Mouse (Mus musculus): Measurements from ENCODE around the gene Tmem267. TPM values are rescaled to one million over a fixed set of nuclear protein-coding genes. Genes with fewer than 3 reads are reported as not detected.
A peak's percentile ranks its signal among the peaks of the same experiment; 100 is the strongest.
"Not testable (repeated sequence)": the region's sequence is repeated elsewhere in the genome, so short reads cannot be mapped to it uniquely, and the experiment has no call there.

Gene Tmem267
- total and polyA plus RNA-seq, 3 experiments: 9.2 to 31.3 (median 26.0) TPM

GRCm38 (mm10) chr13:119603890-119604289 lies 116.1 kb downstream of the Tmem267 start:
- in situ Hi-C loops (cut with MboI; ENCODE audit: low pct_ligation_motif_present, low pct_unique_long_range_greater_than_20kb, low sequenced_read_pairs); H3K4me3 ChIP-seq (replicated peaks in 1 of 3; ENCODE audit: low read depth in 2 of 3, low read length in 2 of 3, poor library complexity in 1 of 3); H3K27ac ChIP-seq (ENCODE audit: insufficient read depth, low read depth); H3K9me3 ChIP-seq (replicated peaks; ENCODE audit: low read length); H3K4me1 ChIP-seq (ENCODE audit: control insufficient read depth in 1 of 2, insufficient read depth in 2 of 2); H3K4me2 ChIP-seq (ENCODE audit: insufficient read depth, low read depth, poor library complexity, severe bottlenecking); H3K27me3 ChIP-seq (replicated peaks); H3K9ac ChIP-seq (ENCODE audit: insufficient read depth, low read depth); dilution Hi-C loops (cut with MboI; ENCODE audit: extremely low pct_ligation_motif_present, extremely low pct_unique_long_range_greater_than_20kb, low sequenced_read_pairs); H3K79me2 ChIP-seq (replicated peaks; ENCODE audit: control insufficient read depth, extremely low read depth, insufficient read depth, poor library complexity, severe bottlenecking); H3K36me3 ChIP-seq (replicated peaks in 1 of 2; ENCODE audit: control insufficient read depth in 1 of 2, insufficient read depth in 1 of 2, low read length in 1 of 2): not testable (repeated sequence)
- DNase-seq (ENCODE audit: extremely low read depth): peak; percentile 58
- TF ChIP-seq CTCF (conservative IDR thresholded peaks at IDR 0.05 in 1 of 2, IDR thresholded peaks at IDR 0.05 in 1 of 2; ENCODE audit: low read depth in 2 of 2, low read length in 2 of 2) (peak in 1 of 2 experiments; percentile 55; a peak in 2 of 4 replicates), SMC3 (IDR thresholded peaks at IDR 0.05; ENCODE audit: low read depth, low read length) (peak; percentile 22; the same call in 1 of the 2 replicates), ZNF384 (IDR thresholded peaks at IDR 0.05; ENCODE audit: low read depth, low read length) (peak; percentile 24; the same call in 1 of the 2 replicates), MAX (IDR thresholded peaks at IDR 0.05; ENCODE audit: low read length) (peak; percentile 34; the same call in 1 of the 2 replicates)

GRCm38 (mm10) chr13:119604322-119604721 lies 116.5 kb downstream of the Tmem267 start:
- in situ Hi-C loops (cut with MboI; ENCODE audit: low pct_ligation_motif_present, low pct_unique_long_range_greater_than_20kb, low sequenced_read_pairs); H3K79me2 ChIP-seq (replicated peaks; ENCODE audit: control insufficient read depth, extremely low read depth, insufficient read depth, poor library complexity, severe bottlenecking); H3K4me2 ChIP-seq (ENCODE audit: insufficient read depth, low read depth, poor library complexity, severe bottlenecking); dilution Hi-C loops (cut with MboI; ENCODE audit: extremely low pct_ligation_motif_present, extremely low pct_unique_long_range_greater_than_20kb, low sequenced_read_pairs); H3K9me3 ChIP-seq (replicated peaks; ENCODE audit: low read length); H3K36me3 ChIP-seq (replicated peaks in 1 of 2; ENCODE audit: control insufficient read depth in 1 of 2, insufficient read depth in 1 of 2, low read length in 1 of 2); H3K4me3 ChIP-seq (replicated peaks in 1 of 3; ENCODE audit: low read depth in 2 of 3, low read length in 2 of 3, poor library complexity in 1 of 3); H3K4me1 ChIP-seq (ENCODE audit: control insufficient read depth in 1 of 2, insufficient read depth in 2 of 2); H3K9ac ChIP-seq (ENCODE audit: insufficient read depth, low read depth); H3K27me3 ChIP-seq (replicated peaks); DNase-seq (ENCODE audit: extremely low read depth); H3K27ac ChIP-seq (ENCODE audit: insufficient read depth, low read depth): not testable (repeated sequence)

GRCm38 (mm10) chr13:119618841-119619240 lies 131.0 kb downstream of the Tmem267 start:
- dilution Hi-C loops (cut with MboI; ENCODE audit: extremely low pct_ligation_motif_present, extremely low pct_unique_long_range_greater_than_20kb, low sequenced_read_pairs): no loop called here
- DNase-seq (ENCODE audit: extremely low read depth): no peak

More at GRCm38 (mm10) chr13:119618841-119619240, 131.0 kb downstream of the Tmem267 start:
- Histone ChIP-seq H3K79me2 (replicated peaks; ENCODE audit: control insufficient read depth, extremely low read depth, insufficient read depth, poor library complexity, severe bottlenecking) (no peaks in the 10 kb centered on the region), H3K4me3 (replicated peaks in 1 of 3; ENCODE audit: low read depth in 2 of 3, low read length in 2 of 3, poor library complexity in 1 of 3) (no peak overlapping the region), H3K36me3 (replicated peaks in 1 of 2; ENCODE audit: control insufficient read depth in 1 of 2, insufficient read depth in 1 of 2, low read length in 1 of 2) (peaks cover 0 to 34% of the 10 kb centered on the region in 2 experiments), H3K27ac (ENCODE audit: insufficient read depth, low read depth) (no peak overlapping the region), H3K9me3 (replicated peaks; ENCODE audit: low read length) (peaks cover 10% of the 10 kb centered on the region), H3K4me1 (ENCODE audit: control insufficient read depth in 1 of 2, insufficient read depth in 2 of 2) (no peaks in the 10 kb centered on the region), H3K4me2 (ENCODE audit: insufficient read depth, low read depth, poor library complexity, severe bottlenecking) (no peak overlapping the region), H3K9ac (ENCODE audit: insufficient read depth, low read depth) (no peak overlapping the region), H3K27me3 (replicated peaks) (no peaks in the 10 kb centered on the region)
- TF ChIP-seq USF2 (conservative IDR thresholded peaks at IDR 0.05; ENCODE audit: low read depth, low read length): no peak
- no peak for TF ChIP-seq E2F4 (IDR thresholded peaks at IDR 0.05; ENCODE audit: insufficient replicate concordance, low read depth, low read length)
- no peak for TF ChIP-seq RCOR1 (conservative IDR thresholded peaks at IDR 0.05; ENCODE audit: low read depth, low read length)
- TF ChIP-seq USF1 (IDR thresholded peaks at IDR 0.05; ENCODE audit: low read depth, low read length): no peak
- no peak for TF ChIP-seq NELFE (IDR thresholded peaks at IDR 0.05; ENCODE audit: low read depth, low read length)
- no peak for TF ChIP-seq IRF4 (IDR thresholded peaks at IDR 0.05; ENCODE audit: low read depth, low read length)
- TF ChIP-seq KAT2A (IDR thresholded peaks at IDR 0.05; ENCODE audit: insufficient replicate concordance, low read length): no peak
- TF ChIP-seq TCF12 (IDR thresholded peaks at IDR 0.05; ENCODE audit: low read depth, low read length): no peak
- TF ChIP-seq SMC3 (IDR thresholded peaks at IDR 0.05; ENCODE audit: low read depth, low read length): no peak
- no peak for TF ChIP-seq MAFK (IDR thresholded peaks at IDR 0.05; ENCODE audit: insufficient replicate concordance, low read length)
- no peak for TF ChIP-seq ZMIZ1 (IDR thresholded peaks at IDR 0.05; ENCODE audit: low read depth, low read length)
- TF ChIP-seq MXI1 (IDR thresholded peaks at IDR 0.05; ENCODE audit: low read depth, low read length): no peak
- TF ChIP-seq GABPA (IDR thresholded peaks at IDR 0.05; ENCODE audit: insufficient replicate concordance, low read depth, low read length): no peak
- no peak for TF ChIP-seq RAD21 (IDR thresholded peaks at IDR 0.05; ENCODE audit: low read depth, low read length)
- TF ChIP-seq CTCF (conservative IDR thresholded peaks at IDR 0.05 in 1 of 2, IDR thresholded peaks at IDR 0.05 in 1 of 2; ENCODE audit: low read depth in 2 of 2, low read length in 2 of 2): no peak
- no peak for TF ChIP-seq TBP (conservative IDR thresholded peaks at IDR 0.05; ENCODE audit: low read depth, low read length)
- TF ChIP-seq PAX5 (IDR thresholded peaks at IDR 0.05; ENCODE audit: low read length): no peak
- TF ChIP-seq SIN3A (IDR thresholded peaks at IDR 0.05; ENCODE audit: low read length): no peak
- no peak for TF ChIP-seq BHLHE40 (IDR thresholded peaks at IDR 0.05; ENCODE audit: low read depth, low read length)
- TF ChIP-seq ZKSCAN1 (IDR thresholded peaks at IDR 0.05; ENCODE audit: borderline replicate concordance, low read depth, low read length): no peak
- in situ Hi-C loops (cut with MboI; ENCODE audit: low pct_ligation_motif_present, low pct_unique_long_range_greater_than_20kb, low sequenced_read_pairs): no loop called here
